Comparison of ENCODE assay signal across 8 mouse cellular contexts in the genomic region with DNA sequence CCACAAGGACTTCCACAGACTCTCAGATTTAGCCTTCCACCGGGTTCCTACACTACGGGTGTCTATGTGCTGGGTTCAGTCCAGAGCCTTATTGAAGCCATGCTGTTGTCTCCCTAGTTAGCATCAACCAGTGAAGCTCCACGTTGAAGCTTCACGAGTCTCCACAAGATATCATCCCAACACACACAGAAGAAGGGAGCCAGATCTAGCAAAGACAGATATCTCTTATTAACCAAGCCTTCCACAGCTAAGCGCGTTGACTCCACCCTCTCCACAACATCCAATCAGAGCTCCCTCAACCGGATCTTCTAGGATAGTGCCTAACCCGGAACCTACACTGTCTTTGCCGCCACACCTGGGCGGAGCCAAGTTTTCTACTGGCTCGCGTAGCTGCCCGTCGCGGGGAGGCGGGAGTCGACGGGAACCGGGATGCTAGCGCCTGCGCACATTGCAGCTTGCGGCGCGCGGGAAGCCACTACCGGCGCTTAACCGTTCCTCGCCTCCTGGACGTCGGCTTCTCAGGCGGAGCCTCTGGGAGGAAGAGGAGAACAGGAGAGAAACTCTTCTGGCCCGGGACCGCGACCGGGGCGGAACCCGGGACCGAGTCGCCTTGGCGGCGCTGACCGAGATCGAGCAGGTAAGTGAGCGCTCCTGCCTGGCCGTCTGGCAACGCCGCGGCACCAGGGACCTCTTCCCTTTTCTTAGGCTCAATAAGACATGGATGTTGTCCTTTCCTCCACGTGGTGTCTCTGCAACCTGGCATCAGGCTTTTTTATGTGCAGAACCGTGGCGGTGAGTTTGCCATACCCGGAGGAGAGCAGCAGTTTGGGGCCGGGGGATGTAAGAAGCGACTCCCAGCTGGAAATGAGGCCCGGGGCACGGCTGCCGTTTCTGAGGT. TPM values are rescaled to one million over a fixed set of nuclear protein-coding genes. Genes with fewer than 3 reads are reported as not detected.
DNase-seq lines count a peak whose midpoint lies in the region; ATAC-seq and TF ChIP-seq lines count a peak whose summit lies in the region.

A gene (plus strand): TSS at position 403 of the 898 bp plus-strand sequence.

- peak within 1 kb of the TSS; percentile 88 for H3K4me2 ChIP-seq in heart, embryonic 11.5 days
- peak within 1 kb of the TSS; percentile 88 for H3K4me2 ChIP-seq in kidney, embryonic 16.5 days (replicated peaks; ENCODE audit: low read depth, low read length)
- peak within 1 kb of the TSS; percentile 99 for H3K4me2 ChIP-seq in myocyte (ENCODE audit: low read depth)

- TF ChIP-seq POLR2A in brain, embryonic 14.5 days (IDR thresholded peaks at IDR 0.05; ENCODE audit: borderline replicate concordance, extremely low read depth, insufficient read depth, insufficient read length, poor library complexity, severe bottlenecking): no peak; the same call in 1 of the 2 replicates
- peak; percentile 63 for TF ChIP-seq POLR2A in liver, adult 2 months (IDR thresholded peaks at IDR 0.05; ENCODE audit: extremely low read depth, insufficient read depth, low read length)
- peak; percentile 68 for TF ChIP-seq POLR2A in myocyte (IDR thresholded peaks at IDR 0.05; ENCODE audit: insufficient read length, low read depth)

- peak; percentile 99 for ATAC-seq in heart, embryonic 11.5 days (replicated peaks; ENCODE audit: insufficient number of reproducible peaks, low FRiP score, low TSS enrichment)
- peak; percentile 100 for ATAC-seq in kidney, embryonic 16.5 days (ENCODE audit: low FRiP score, low TSS enrichment)

- no peak for TF ChIP-seq CTCF in C2C12 (IDR thresholded peaks at IDR 0.05; ENCODE audit: control insufficient read depth, insufficient read depth, insufficient read length)
- no peak for TF ChIP-seq CTCF in brain, embryonic 14.5 days (IDR thresholded peaks at IDR 0.05; ENCODE audit: borderline replicate concordance, extremely low read depth, insufficient read depth, insufficient read length)
- TF ChIP-seq CTCF in liver, adult 2 months (IDR thresholded peaks at IDR 0.05; ENCODE audit: low read depth, low read length): no peak

- H3K27ac ChIP-seq in heart, embryonic 11.5 days (ENCODE audit: low read depth, low read length): peak within 1 kb of the TSS; percentile 73
- H3K27ac ChIP-seq in kidney, embryonic 16.5 days (ENCODE audit: low read length): peak within 1 kb of the TSS; percentile 72
- peak within 1 kb of the TSS; percentile 55 for H3K27ac ChIP-seq in liver, adult 2 months (replicated peaks; ENCODE audit: insufficient read depth, low read depth, low read length)

- peak; percentile 99 for DNase-seq in brain, embryonic 14.5 days (ENCODE audit: low read depth)
- peak; percentile 96 for DNase-seq in liver, adult 2 months (ENCODE audit: extremely low read depth, low read depth, low spot score)
- DNase-seq in splenic B cell, adult 2 months (ENCODE audit: low read depth, low spot score): peak; percentile 98

- no peaks in the 10 kb centered on the region for H3K9me3 ChIP-seq in erythroblast, embryonic 14.5 days (ENCODE audit: control insufficient read depth, low read length)
- no peaks in the 10 kb centered on the region for H3K9me3 ChIP-seq in heart, embryonic 11.5 days (replicated peaks; ENCODE audit: control insufficient read depth, low read length)
- no peaks in the 10 kb centered on the region for H3K9me3 ChIP-seq in kidney, embryonic 16.5 days (ENCODE audit: low read length)

- H3K79me3 ChIP-seq in C2C12 (ENCODE audit: low read depth): peaks cover 32% of the 10 kb centered on the region

- WGBS in heart, embryonic 11.5 days (ENCODE audit: insufficient replicate concordance): 2% methylated on average over 58 of the region's 58 CpGs
- 1% methylated on average over 58 of the region's 58 CpGs for WGBS in kidney, embryonic 16.5 days
- WGBS in liver, adult 2 months: under 1% methylated on average over 58 of the region's 58 CpGs

- H3K79me2 ChIP-seq in C2C12 (ENCODE audit: control insufficient read depth, insufficient read depth) (peaks cover 50% of the 10 kb centered on the region), myocyte (ENCODE audit: control insufficient read depth, insufficient read depth) (peaks cover 35% of the 10 kb centered on the region)
- H3K79me2 ChIP-seq in liver, adult 2 months (ENCODE audit: control insufficient read depth, insufficient read depth, low read length): peaks cover 2% of the 10 kb centered on the region; the same call in 1 of the 2 replicates

- H3K9ac ChIP-seq in heart, embryonic 11.5 days (ENCODE audit: low read depth, low read length): peak within 1 kb of the TSS; percentile 94
- peak within 1 kb of the TSS; percentile 87 for H3K9ac ChIP-seq in kidney, embryonic 16.5 days (replicated peaks; ENCODE audit: low read length)
- H3K9ac ChIP-seq in liver, adult 2 months (ENCODE audit: low read depth, low read length): peak within 1 kb of the TSS; percentile 72

- no peaks in the 10 kb centered on the region for H3K27me3 ChIP-seq in C2C12 (ENCODE audit: control insufficient read depth, insufficient read depth, insufficient read length)
- peaks cover 8% of the 10 kb centered on the region for H3K27me3 ChIP-seq in erythroblast, embryonic 14.5 days (ENCODE audit: control insufficient read depth)
- no peaks in the 10 kb centered on the region for H3K27me3 ChIP-seq in heart, embryonic 11.5 days (ENCODE audit: control insufficient read depth, insufficient read depth, low read length)
- H3K27me3 ChIP-seq in kidney, embryonic 16.5 days (ENCODE audit: insufficient read depth, low read length): no peaks in the 10 kb centered on the region
- H3K27me3 ChIP-seq in liver, adult 2 months (ENCODE audit: control insufficient read depth, insufficient read depth, low read length): no peaks in the 10 kb centered on the region
- no peaks in the 10 kb centered on the region for H3K27me3 ChIP-seq in myocyte (ENCODE audit: control insufficient read depth, insufficient read depth, insufficient read length)
- H3K27me3 ChIP-seq in splenic B cell, adult 2 months (ENCODE audit: control insufficient read depth, insufficient read depth, low read length, poor library complexity, severe bottlenecking): no peaks in the 10 kb centered on the region

- H3ac ChIP-seq in C2C12 (ENCODE audit: control insufficient read depth, insufficient read length, low read depth) (peak within 1 kb of the TSS; percentile 95), myocyte (ENCODE audit: control insufficient read depth, insufficient read length) (peak within 1 kb of the TSS; percentile 56)

- peaks cover 44% of the 10 kb centered on the region for H3K4me1 ChIP-seq in erythroblast, embryonic 14.5 days (ENCODE audit: control insufficient read depth)
- H3K4me1 ChIP-seq in heart, embryonic 11.5 days (ENCODE audit: control insufficient read depth, insufficient read depth, low read length): peaks cover 9% of the 10 kb centered on the region; the same call in 1 of the 2 replicates
- peaks cover 23% of the 10 kb centered on the region for H3K4me1 ChIP-seq in kidney, embryonic 16.5 days (ENCODE audit: insufficient read depth, low read length)
- H3K4me1 ChIP-seq in liver, adult 2 months (ENCODE audit: control insufficient read depth, insufficient read depth, low read length): peaks cover 6% of the 10 kb centered on the region; the same call in 1 of the 2 replicates

- H3K36me3 ChIP-seq in C2C12 (ENCODE audit: control insufficient read depth, insufficient read depth) (peaks cover 33% of the 10 kb centered on the region), myocyte (ENCODE audit: control insufficient read depth, insufficient read depth) (peaks cover 20% of the 10 kb centered on the region)
- H3K36me3 ChIP-seq in erythroblast, embryonic 14.5 days (ENCODE audit: control insufficient read depth): peaks cover 34% of the 10 kb centered on the region
- H3K36me3 ChIP-seq in heart, embryonic 11.5 days (ENCODE audit: control insufficient read depth, insufficient read depth, low read length): peaks cover 8% of the 10 kb centered on the region; the same call in 1 of the 2 replicates
- H3K36me3 ChIP-seq in kidney, embryonic 16.5 days (ENCODE audit: insufficient read depth, low read length): peaks cover 19% of the 10 kb centered on the region
- H3K36me3 ChIP-seq in liver, adult 2 months (ENCODE audit: control insufficient read depth, insufficient read depth, low read length): 0 out of 2 replicates have a peak, but pooled peaks cover 2% of the 10 kb centered on the region
- H3K36me3 ChIP-seq in splenic B cell, adult 2 months (ENCODE audit: control insufficient read depth, insufficient read depth, low read length, poor library complexity, severe bottlenecking): peaks cover 5% of the 10 kb centered on the region; the same call in 1 of the 2 replicates

- H3K4me3 ChIP-seq in C2C12 (ENCODE audit: insufficient read depth, poor library complexity, severe bottlenecking) (peak within 1 kb of the TSS; percentile 83), myocyte (peak within 1 kb of the TSS; percentile 84)
- H3K4me3 ChIP-seq in erythroblast, embryonic 14.5 days (replicated peaks): peak within 1 kb of the TSS; percentile 89
- peak within 1 kb of the TSS; percentile 91 for H3K4me3 ChIP-seq in heart, embryonic 11.5 days (ENCODE audit: low read depth, low read length)
- peak within 1 kb of the TSS; percentile 82 for H3K4me3 ChIP-seq in kidney, embryonic 16.5 days (ENCODE audit: low read length)
- H3K4me3 ChIP-seq in liver, adult 2 months (ENCODE audit: insufficient read depth, low read depth, low read length): peak within 1 kb of the TSS; percentile 78

TF ChIP-seq in C2C12, 6 proteins besides CTCF, POLR2A, EP300 and RAD21:
- peak; percentile 38 for TF ChIP-seq MAX (IDR thresholded peaks at IDR 0.05)
- no peak for TF ChIP-seq MYOG (IDR thresholded peaks at IDR 0.05; ENCODE audit: control insufficient read depth, extremely low read depth, insufficient read length)

TF ChIP-seq in myocyte, 11 proteins besides CTCF, POLR2A, EP300 and RAD21:
- TF ChIP-seq REST (IDR thresholded peaks at IDR 0.05; ENCODE audit: insufficient read depth, insufficient read length) (no peak), SRF (IDR thresholded peaks at IDR 0.05; ENCODE audit: control insufficient read depth, insufficient read length, low read depth) (peak; percentile 81)

RNA-seq across cellular contexts. Expression of the gene that starts here (rescaled TPM):
- 77.3 TPM for polyA plus RNA-seq in C2C12 (2012; fragmentation: generic; extraction: Trizol)
- 43.8 and 68.5 TPM in 2 replicates for polyA plus RNA-seq in brain, embryonic 14.5 days (2012; rRNA removed)
- polyA plus RNA-seq in erythroblast, embryonic 14.5 days (2012): 4.3 and 4.6 TPM in 2 replicates
- 71.3 and 71.6 TPM in 2 replicates for polyA plus RNA-seq in heart, embryonic 11.5 days (2014; fragmentation: Nextera tagmentation; extraction: Ambion mirVana)
- polyA plus RNA-seq in kidney, embryonic 16.5 days (2015; fragmentation: Nextera tagmentation; extraction: Ambion mirVana): 90.4 and 98.0 TPM in 2 replicates
- total RNA-seq in liver, adult 2 months (2014; rRNA removed): 10.3 and 13.0 TPM in 2 replicates
- polyA plus RNA-seq in liver, adult 2 months (2012; rRNA removed): 11.7 and 15.0 TPM in 2 replicates
- 36.8 TPM for polyA plus RNA-seq in myocyte (2012; fragmentation: generic; extraction: Trizol)

Comparison
In these comparisons a context has a peak if more than half of its experiments do, and no peak if none do; other contexts are left out.
1. Peak in every context shown above with its lines: DNase-seq, ATAC-seq, H3K4me3 ChIP-seq and H3K27ac ChIP-seq.